Mouse (Mus musculus): Measurements from ENCODE around the gene Mcrs1. TPM values are rescaled to one million over a fixed set of nuclear protein-coding genes. Genes with fewer than 3 reads are reported as not detected.
A peak's percentile ranks its signal among the peaks of the same experiment; 100 is the strongest.

The Mcrs1 gene
- polyA plus RNA-seq, 1 experiment from 2014 or later: 193 TPM

DNA sequence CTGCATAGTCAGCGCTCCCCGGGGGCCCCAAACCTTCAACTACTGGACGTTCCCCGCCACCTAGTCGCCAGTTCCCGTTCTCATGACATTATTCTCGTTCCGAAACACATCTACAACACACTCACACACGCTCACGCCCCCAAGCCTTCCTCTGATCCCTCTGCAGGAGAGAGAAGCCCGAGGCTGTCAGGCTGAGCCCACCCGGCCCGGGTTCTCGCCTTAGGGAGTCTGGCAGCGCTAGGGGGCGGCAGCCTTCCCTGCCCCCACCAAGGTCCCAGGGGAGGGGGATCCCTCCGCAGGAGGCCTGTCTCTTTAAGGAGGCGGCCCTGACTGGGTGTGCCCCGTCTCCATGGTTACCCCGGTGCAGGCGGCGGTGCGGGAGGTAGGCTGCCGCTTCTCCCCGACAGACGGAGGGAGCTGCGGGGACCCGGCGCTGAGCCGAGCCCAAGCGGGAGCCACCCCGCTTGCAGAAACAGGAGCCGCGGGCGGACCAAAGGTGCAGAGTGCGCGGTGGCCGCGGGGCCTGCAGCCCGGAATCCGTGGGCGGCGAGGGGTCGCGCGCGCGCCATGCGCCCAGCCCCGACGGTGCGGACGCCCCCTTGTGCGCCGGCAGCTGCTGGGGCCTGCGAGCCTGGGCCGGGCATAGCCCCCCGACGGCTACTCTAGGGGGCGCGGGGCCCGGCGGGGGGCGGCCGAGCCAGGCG, 27.4 kb downstream of the Mcrs1 start, which contains the start of gene Kcnh3:
Gene Kcnh3 (plus strand): TSS at position 654 of the 704 bp plus-strand sequence.
- Histone ChIP-seq H3K9ac (ENCODE audit: low read depth, low read length) (peak within 1 kb of the TSS; percentile 11; the same call in 1 of the 2 replicates), H3K4me3 (ENCODE audit: low read depth, low read length) (peak within 1 kb of the TSS; percentile 33), H3K4me2 (replicated peaks; ENCODE audit: low read depth, low read length) (peak within 1 kb of the TSS; percentile 56), H3K27me3 (ENCODE audit: control insufficient read depth, insufficient read depth, low read length) (peaks cover 77% of the 10 kb centered on the region), H3K4me1 (replicated peaks; ENCODE audit: control insufficient read depth, insufficient read depth, low read length) (peaks cover 19% of the 10 kb centered on the region), H3K27ac (ENCODE audit: low read depth, low read length) (no peak within 1 kb of the TSS), H3K36me3 (ENCODE audit: control insufficient read depth, insufficient read depth, low read length) (no peaks in the 10 kb centered on the region), H3K9me3 (ENCODE audit: control insufficient read depth, low read length) (no peaks in the 10 kb centered on the region)
- under 1% methylated on average over 57 of the region's 66 CpGs for WGBS
- no peak for DNase-seq (ENCODE audit: low spot score)
- ATAC-seq (ENCODE audit: low FRiP score): no peak

DNA sequence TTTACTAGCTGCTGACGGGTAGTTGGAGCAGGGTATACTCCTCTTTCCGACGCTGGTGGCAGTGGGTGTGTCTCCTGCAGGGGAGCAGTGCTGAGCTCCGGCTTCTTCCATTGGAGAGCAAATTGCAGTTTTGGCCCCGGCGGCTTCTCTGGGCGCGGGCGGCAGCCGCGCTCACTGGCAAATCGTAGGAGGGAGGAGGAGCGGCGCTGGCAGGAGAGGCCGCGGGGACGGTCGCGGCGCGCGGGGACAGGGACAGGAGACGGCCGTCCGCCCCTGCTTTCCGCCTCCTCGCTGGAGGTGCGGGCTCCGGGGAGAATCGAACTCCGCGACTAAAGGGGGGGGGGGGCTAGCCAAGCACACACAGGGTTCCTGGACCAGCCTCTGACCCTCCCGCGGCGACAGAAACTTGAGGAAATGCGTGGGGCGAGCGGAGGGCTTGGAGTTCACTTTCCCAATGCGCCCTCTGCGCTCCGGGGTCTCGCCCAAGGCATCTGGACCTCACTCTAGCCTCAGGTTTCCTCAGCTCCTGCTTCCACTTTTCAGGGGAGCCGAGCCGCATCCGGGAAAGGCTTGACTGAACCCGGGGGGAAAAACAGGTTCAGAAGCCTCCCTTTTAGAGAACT, 28.1 kb downstream of the Mcrs1 start:
- H3K4me3 ChIP-seq (ENCODE audit: low read depth, low read length): peak overlapping the region; percentile 33
- H3K36me3 ChIP-seq (ENCODE audit: control insufficient read depth, insufficient read depth, low read length): no peaks in the 10 kb centered on the region
- peaks cover 76% of the 10 kb centered on the region for H3K27me3 ChIP-seq (ENCODE audit: control insufficient read depth, insufficient read depth, low read length)
- under 1% methylated on average over 41 of the region's 46 CpGs for WGBS
- peak overlapping the region; percentile 56 for H3K4me2 ChIP-seq (replicated peaks; ENCODE audit: low read depth, low read length)
- no peak overlapping the region for H3K27ac ChIP-seq (ENCODE audit: low read depth, low read length)
- H3K9ac ChIP-seq (ENCODE audit: low read depth, low read length): peak overlapping the region; percentile 11; the same call in 1 of the 2 replicates
- peaks cover 19% of the 10 kb centered on the region for H3K4me1 ChIP-seq (replicated peaks; ENCODE audit: control insufficient read depth, insufficient read depth, low read length)
- no peaks in the 10 kb centered on the region for H3K9me3 ChIP-seq (ENCODE audit: control insufficient read depth, low read length)
- DNase-seq (ENCODE audit: low spot score) (peak; percentile 68), ATAC-seq (ENCODE audit: low FRiP score) (no peak)

DNA sequence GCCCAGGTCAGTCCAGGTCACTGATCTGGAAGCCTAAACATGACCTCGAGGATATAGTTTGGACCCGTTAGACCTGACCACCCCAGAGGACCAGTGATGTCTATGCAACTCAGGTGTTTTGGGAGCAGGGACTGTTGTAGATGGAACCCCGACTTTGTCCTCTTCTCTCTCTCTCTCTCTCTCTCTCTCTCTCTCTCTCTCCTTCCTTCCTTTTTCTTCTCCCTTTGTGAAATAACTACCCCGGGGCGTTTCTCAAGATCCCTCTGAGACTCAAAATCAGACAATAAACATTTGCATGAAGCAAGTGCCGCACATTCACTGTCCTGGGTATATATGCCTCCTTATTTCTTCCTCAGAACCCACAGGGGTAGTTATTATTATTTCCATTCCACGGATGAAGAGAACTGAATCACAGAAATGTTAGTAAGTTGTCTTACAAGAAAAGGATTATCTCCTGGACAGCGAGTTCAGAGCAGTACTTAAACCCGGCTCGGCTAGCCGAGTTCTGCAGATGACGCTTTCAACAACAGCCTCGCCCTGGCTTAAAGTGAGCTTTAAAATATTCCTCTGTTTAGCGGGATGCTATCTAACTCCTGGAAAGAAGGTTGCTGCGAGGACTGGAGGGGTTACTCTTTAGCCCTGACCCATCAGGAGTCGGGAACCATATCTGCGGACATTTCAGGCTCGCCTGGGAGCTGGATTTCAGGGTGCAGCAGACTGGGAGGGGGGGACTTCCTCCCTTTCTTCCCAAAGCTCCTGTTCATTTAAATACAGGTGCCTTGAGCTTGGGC, 28.8 kb downstream of the Mcrs1 start:
- ATAC-seq (ENCODE audit: low FRiP score): no peak
- no peak for DNase-seq (ENCODE audit: low spot score)
- H3K27me3 ChIP-seq (ENCODE audit: control insufficient read depth, insufficient read depth, low read length): peaks cover 71% of the 10 kb centered on the region
- no peak overlapping the region for H3K27ac ChIP-seq (ENCODE audit: low read depth, low read length)
- peak overlapping the region; percentile 56 for H3K4me2 ChIP-seq (replicated peaks; ENCODE audit: low read depth, low read length)
- H3K9ac ChIP-seq (ENCODE audit: low read depth, low read length): no peak overlapping the region; the same call in 1 of the 2 replicates
- H3K36me3 ChIP-seq (ENCODE audit: control insufficient read depth, insufficient read depth, low read length): no peaks in the 10 kb centered on the region
- H3K4me3 ChIP-seq (ENCODE audit: low read depth, low read length): peak overlapping the region; percentile 33
- no peaks in the 10 kb centered on the region for H3K9me3 ChIP-seq (ENCODE audit: control insufficient read depth, low read length)
- H3K4me1 ChIP-seq (replicated peaks; ENCODE audit: control insufficient read depth, insufficient read depth, low read length): peaks cover 19% of the 10 kb centered on the region
- 7% methylated on average over 18 of the region's 18 CpGs for WGBS

DNA sequence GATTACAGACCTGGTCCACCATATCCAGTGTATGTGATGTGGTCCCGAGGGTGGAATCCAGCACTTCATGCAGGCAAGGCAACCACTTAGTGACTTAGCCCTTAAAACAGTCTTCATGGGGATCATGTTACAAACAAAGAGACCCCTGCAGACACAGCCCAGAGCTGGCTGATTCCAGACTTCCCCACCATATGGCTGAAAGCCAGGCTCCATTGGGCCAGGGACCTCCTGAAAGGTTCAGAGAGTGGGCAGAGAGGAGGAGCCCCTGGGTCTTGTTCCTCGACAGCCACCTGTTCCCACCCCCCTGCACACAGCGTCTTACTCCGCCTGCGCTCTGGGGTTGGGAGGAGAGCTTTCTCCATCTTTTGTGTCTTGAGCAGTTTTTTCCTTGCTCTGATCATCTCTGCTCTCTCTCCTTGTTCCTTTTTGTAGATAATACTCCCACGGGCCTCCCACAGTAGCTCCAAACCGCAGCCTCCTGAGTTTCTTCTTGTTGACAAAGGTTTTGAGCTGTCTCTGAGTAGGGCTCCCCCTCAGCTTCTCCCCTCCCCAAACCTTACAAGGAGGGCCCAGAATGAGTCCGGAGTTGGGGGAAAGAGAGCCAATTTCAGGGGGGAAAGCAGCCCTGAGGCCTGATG, 30.3 kb downstream of the Mcrs1 start:
- no peaks in the 10 kb centered on the region for H3K9me3 ChIP-seq (ENCODE audit: control insufficient read depth, low read length)
- H3K4me2 ChIP-seq (replicated peaks; ENCODE audit: low read depth, low read length): no peak overlapping the region
- peaks cover 19% of the 10 kb centered on the region for H3K4me1 ChIP-seq (replicated peaks; ENCODE audit: control insufficient read depth, insufficient read depth, low read length)
- DNase-seq (ENCODE audit: low spot score) (peak; percentile 45), ATAC-seq (ENCODE audit: low FRiP score) (no peak)
- H3K36me3 ChIP-seq (ENCODE audit: control insufficient read depth, insufficient read depth, low read length): no peaks in the 10 kb centered on the region
- no peak overlapping the region for H3K27ac ChIP-seq (ENCODE audit: low read depth, low read length)
- no peak overlapping the region for H3K9ac ChIP-seq (ENCODE audit: low read depth, low read length)
- 7% methylated on average over 8 of the region's 8 CpGs for WGBS
- H3K4me3 ChIP-seq (ENCODE audit: low read depth, low read length): no peak overlapping the region
- H3K27me3 ChIP-seq (ENCODE audit: control insufficient read depth, insufficient read depth, low read length): peaks cover 55% of the 10 kb centered on the region

DNA sequence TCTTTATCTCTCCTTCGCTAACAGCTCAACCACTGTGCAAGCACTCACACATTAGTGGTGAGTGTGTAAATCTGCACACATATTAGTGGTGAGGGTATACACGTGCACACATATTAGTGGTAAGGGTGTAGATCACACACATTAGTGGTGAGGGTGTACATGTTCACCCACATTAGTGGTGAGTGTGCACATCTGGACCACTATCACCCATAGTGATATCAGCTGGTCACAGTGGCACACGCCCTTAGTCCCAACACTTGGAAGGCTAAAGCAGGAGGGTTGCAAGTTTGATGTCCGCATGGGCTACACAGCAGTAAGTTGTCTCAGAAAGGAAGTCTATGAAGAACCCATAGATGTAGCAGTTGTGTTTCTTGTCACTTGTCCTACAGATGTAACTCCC, 34.1 kb downstream of the Mcrs1 start:
- Histone ChIP-seq H3K9ac (ENCODE audit: low read depth, low read length) (no peak overlapping the region), H3K27ac (ENCODE audit: low read depth, low read length) (no peak overlapping the region), H3K9me3 (ENCODE audit: control insufficient read depth, low read length) (no peaks in the 10 kb centered on the region), H3K36me3 (ENCODE audit: control insufficient read depth, insufficient read depth, low read length) (no peaks in the 10 kb centered on the region; the same call in 1 of the 2 replicates), H3K4me2 (replicated peaks; ENCODE audit: low read depth, low read length) (no peak overlapping the region), H3K27me3 (ENCODE audit: control insufficient read depth, insufficient read depth, low read length) (peaks cover 19% of the 10 kb centered on the region), H3K4me1 (replicated peaks; ENCODE audit: control insufficient read depth, insufficient read depth, low read length) (0 out of 2 replicates have a peak, but pooled peaks cover 2% of the 10 kb centered on the region), H3K4me3 (ENCODE audit: low read depth, low read length) (no peak overlapping the region)
- ATAC-seq (ENCODE audit: low FRiP score) (no peak), DNase-seq (ENCODE audit: low spot score) (no peak)
- WGBS: 94% methylated on average over 4 of the region's 4 CpGs

DNA sequence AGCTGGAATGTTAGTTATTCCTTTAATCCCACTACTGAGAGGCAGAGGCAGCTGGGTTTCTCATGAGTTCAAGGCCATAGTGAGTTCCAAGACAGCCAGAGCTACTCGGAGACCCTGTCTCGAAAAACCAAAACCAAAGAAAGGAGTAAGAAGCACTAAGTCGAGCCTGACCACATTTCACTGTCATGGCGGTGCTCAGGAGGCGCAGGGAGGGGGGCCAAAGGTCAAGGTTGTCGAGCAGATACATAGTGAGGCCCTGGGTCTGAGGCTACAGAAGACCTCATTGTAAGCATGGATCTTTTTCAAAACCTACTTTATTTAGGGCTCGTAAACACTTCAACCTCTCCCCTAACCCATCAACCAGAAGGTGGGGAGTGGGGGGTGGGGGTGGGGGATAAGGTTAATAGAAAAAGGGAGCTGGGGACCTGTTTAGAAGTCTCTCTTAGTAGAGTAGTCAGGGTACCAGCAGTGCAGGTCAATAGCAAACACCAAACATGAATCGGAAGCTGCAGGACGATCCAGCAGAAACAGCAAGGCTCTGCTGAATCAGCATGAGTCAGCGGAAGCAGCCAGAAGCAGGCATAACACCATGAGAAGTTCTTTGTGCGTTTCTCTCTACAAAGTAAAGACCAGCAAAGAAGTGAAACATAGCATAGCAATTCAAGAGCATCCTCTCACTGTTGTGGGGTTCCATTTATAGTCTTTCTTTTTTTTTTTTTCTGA, 35.9 kb downstream of the Mcrs1 start:
- Histone ChIP-seq H3K27ac (ENCODE audit: low read depth, low read length) (no peak overlapping the region), H3K4me3 (ENCODE audit: low read depth, low read length) (no peak overlapping the region), H3K36me3 (ENCODE audit: control insufficient read depth, insufficient read depth, low read length) (peaks cover 2% of the 10 kb centered on the region; the same call in 1 of the 2 replicates), H3K4me2 (replicated peaks; ENCODE audit: low read depth, low read length) (no peak overlapping the region), H3K9ac (ENCODE audit: low read depth, low read length) (no peak overlapping the region), H3K4me1 (replicated peaks; ENCODE audit: control insufficient read depth, insufficient read depth, low read length) (no peaks in the 10 kb centered on the region), H3K9me3 (ENCODE audit: control insufficient read depth, low read length) (no peaks in the 10 kb centered on the region), H3K27me3 (ENCODE audit: control insufficient read depth, insufficient read depth, low read length) (peaks cover 6% of the 10 kb centered on the region; the same call in 1 of the 2 replicates)
- ATAC-seq (ENCODE audit: low FRiP score): no peak
- 82% methylated on average over 11 of the region's 11 CpGs for WGBS
- DNase-seq (ENCODE audit: low spot score): no peak

DNA sequence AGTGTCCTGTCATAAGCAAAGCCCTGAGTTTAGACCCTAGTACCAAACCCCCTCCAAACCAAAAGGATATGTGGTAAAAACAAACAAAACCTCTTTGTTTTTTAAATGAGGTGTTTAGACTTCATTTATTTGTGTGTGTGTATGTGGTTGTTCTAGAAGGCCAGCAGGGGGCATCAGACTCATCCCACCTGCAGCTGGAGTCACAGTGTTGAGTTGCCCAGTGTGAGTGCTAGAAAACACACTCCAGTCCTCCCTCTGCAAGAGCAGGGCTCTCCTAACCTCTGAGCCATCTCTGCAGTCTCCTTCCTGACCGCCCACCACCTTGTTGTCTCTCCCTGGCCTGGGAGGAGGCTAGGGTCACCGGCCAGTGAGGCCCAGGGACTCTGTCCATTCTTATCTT, 36.8 kb downstream of the Mcrs1 start:
- ATAC-seq (ENCODE audit: low FRiP score) (no peak), DNase-seq (ENCODE audit: low spot score) (peak; percentile 35)
- no peak overlapping the region for H3K9ac ChIP-seq (ENCODE audit: low read depth, low read length)
- peaks cover 2% of the 10 kb centered on the region; the same call in 1 of the 2 replicates for H3K36me3 ChIP-seq (ENCODE audit: control insufficient read depth, insufficient read depth, low read length)
- 84% methylated on average over 2 of the region's 2 CpGs for WGBS
- no peaks in the 10 kb centered on the region for H3K9me3 ChIP-seq (ENCODE audit: control insufficient read depth, low read length)
- no peaks in the 10 kb centered on the region for H3K4me1 ChIP-seq (replicated peaks; ENCODE audit: control insufficient read depth, insufficient read depth, low read length)
- H3K27me3 ChIP-seq (ENCODE audit: control insufficient read depth, insufficient read depth, low read length): peaks cover 4% of the 10 kb centered on the region; the same call in 1 of the 2 replicates
- no peak overlapping the region for H3K4me2 ChIP-seq (replicated peaks; ENCODE audit: low read depth, low read length)
- no peak overlapping the region for H3K27ac ChIP-seq (ENCODE audit: low read depth, low read length)
- H3K4me3 ChIP-seq (ENCODE audit: low read depth, low read length): no peak overlapping the region

DNA sequence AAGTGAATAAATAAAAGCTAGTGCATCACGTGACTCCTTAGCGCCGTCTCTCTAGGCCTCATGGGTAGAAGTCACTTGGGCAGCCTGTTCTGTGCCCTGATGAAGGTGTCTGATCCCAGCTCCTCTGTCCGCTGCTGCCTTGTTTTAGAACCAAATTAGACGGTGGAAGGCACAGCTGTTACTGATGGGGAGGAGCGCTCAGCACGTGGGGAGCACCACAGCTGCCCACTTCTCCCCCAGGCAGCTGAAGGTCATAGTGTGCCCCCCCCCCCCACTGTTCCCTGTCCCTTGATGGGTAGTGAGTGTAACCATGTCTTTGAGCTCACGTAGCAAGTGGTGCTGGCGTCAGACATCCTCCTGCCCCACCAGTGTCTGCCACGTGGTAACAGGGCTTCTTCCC, 38.6 kb downstream of the Mcrs1 start:
- ATAC-seq (ENCODE audit: low FRiP score): no peak
- WGBS: 86% methylated on average over 10 of the region's 10 CpGs
- H3K36me3 ChIP-seq (ENCODE audit: control insufficient read depth, insufficient read depth, low read length): peaks cover 5% of the 10 kb centered on the region; the same call in 1 of the 2 replicates

More for the DNA sequence above, 38.6 kb downstream of the Mcrs1 start:
- H3K4me2 ChIP-seq (replicated peaks; ENCODE audit: low read depth, low read length): no peak overlapping the region
- H3K9me3 ChIP-seq (ENCODE audit: control insufficient read depth, low read length): no peaks in the 10 kb centered on the region
- no peak overlapping the region for H3K4me3 ChIP-seq (ENCODE audit: low read depth, low read length)
- H3K27me3 ChIP-seq (ENCODE audit: control insufficient read depth, insufficient read depth, low read length): no peaks in the 10 kb centered on the region
- DNase-seq (ENCODE audit: low spot score): no peak
- no peak overlapping the region for H3K9ac ChIP-seq (ENCODE audit: low read depth, low read length)
- H3K4me1 ChIP-seq (replicated peaks; ENCODE audit: control insufficient read depth, insufficient read depth, low read length): no peaks in the 10 kb centered on the region
- H3K27ac ChIP-seq (ENCODE audit: low read depth, low read length): no peak overlapping the region
